Mouse (Mus musculus) mouse trophoblast stem cell (cell line): ENCODE data around the gene Nfam1.

Experiments used
- in situ Hi-C, 2 experiments: fragments of 300-500 bp; cut with MseI, MboI; formaldehyde crosslinking; loops; 2 replicates in 1 of 2; 3 replicates in 1 of 2; pipeline ENCODE4 v1.15.1; 2025

The Nfam1 gene

DNA sequence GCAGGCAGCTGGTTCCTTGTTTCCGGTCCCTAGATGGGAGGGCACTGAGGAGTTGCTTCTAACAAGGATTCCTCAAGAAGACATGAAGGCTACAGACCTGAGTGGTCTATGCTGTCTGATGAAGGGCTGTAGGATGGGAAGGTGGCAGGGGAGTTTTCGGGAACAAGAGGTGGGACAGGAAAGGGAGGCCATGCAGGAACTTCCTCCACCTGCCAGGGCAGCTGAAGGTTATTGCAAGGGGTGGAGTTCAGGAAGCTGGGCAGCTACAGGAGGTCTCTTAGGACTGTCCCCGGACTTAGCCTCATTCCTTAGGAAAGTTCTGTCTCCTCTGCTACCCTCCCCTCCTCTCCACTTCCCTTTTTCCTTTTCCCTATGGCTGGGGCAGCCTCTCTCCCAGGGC, 5.7 kb upstream of the Nfam1 start:
- in situ Hi-C loops = loop anchor here in 1 of 2 experiments (25.0 kb wide), 1 partner anchor 227 kb away; no protein-coding TSS in a partner anchor

DNA sequence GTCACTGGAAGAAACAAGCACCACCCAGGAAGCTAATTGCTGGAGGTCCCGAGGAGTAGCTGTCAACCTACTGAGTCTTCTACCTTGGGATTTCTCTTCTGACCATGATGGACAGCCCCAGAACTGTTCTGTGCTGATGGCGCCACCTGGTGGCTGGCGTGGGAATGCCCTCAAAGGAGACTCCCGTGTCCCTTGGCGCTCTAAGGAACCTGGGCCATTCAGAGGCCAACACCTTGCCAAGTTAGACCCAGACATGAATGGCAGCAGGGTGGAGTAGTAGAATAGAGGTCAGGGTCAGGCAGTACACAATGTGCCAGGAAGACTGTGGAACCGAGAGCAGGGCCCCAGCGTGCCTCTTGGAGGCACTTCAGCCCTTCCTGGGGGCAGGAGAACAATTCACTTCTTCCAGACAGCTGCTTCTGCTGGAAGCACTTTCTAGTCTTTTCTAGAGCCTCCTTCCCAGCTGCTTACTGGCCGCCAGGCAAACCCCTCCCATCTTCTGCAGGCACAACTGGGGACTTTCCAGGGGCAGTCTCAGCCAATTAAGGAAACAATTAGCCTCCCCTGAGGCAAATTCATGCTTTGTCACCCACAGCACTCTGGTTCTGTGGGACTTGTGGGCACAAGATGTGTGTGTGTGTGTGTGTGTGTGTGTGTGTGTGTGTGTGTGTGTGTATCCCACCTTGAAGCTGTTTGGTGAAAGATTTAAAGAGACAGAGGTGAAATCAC, 4.8 kb upstream of the Nfam1 start:
- in situ Hi-C loops = loop anchor here in 1 of 2 experiments (25.0 kb wide), 1 partner anchor 226 kb away; no protein-coding TSS in a partner anchor

DNA sequence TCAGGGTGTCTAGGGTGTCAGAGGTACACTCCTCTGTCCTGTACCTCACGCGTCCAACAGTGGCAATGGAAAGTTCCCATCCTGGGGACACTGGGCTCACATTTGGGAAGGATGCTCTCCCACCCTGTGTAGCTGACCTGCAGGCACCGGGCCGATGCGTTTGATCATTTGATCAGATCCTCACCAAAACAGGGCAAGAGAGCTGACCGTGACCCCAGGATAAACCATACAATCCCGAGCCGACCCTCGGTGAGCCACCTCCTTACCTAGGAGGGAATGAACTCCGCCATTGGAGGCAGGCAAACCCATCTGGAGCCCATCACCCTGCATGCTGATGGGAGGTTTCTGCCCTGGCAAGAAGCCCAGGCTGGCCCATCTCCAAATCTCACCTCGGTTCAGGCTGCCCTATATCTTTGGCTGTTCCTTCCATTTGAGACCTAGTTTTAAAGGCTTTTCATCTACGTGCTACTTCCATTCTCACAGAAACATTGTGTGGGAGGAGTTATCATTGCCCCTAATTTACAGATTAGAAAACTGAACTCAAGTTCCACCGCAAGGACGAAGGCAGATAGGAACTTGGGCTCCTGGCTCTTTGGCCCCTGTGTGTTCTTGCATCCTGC, 3.9 kb upstream of the Nfam1 start:
- in situ Hi-C loops = loop anchor here in 1 of 2 experiments (25.0 kb wide), 1 partner anchor 225 kb away; no protein-coding TSS in a partner anchor

DNA sequence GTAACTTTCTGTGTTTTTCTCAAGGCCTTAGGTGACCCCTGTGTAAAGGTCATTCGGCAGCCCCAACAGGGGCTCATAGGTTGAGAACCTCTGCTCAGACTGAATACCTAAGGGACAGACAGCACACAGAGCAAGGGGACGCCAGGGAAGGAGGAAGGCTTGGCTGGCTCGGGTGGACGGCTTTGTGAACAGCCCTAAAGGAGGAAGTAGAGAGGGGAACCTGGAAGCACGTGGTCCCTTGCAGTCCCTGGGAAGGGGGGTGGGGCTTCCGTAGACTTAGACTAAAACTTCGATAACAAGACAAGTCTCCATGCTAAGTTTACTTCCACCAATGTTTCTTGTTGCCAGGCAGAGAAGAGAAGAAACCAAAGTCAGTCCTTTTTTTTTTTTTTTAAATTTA, 3.0 kb upstream of the Nfam1 start:
- in situ Hi-C loops = loop anchor here in 1 of 2 experiments (25.0 kb wide), 1 partner anchor 224 kb away; no protein-coding TSS in a partner anchor

DNA sequence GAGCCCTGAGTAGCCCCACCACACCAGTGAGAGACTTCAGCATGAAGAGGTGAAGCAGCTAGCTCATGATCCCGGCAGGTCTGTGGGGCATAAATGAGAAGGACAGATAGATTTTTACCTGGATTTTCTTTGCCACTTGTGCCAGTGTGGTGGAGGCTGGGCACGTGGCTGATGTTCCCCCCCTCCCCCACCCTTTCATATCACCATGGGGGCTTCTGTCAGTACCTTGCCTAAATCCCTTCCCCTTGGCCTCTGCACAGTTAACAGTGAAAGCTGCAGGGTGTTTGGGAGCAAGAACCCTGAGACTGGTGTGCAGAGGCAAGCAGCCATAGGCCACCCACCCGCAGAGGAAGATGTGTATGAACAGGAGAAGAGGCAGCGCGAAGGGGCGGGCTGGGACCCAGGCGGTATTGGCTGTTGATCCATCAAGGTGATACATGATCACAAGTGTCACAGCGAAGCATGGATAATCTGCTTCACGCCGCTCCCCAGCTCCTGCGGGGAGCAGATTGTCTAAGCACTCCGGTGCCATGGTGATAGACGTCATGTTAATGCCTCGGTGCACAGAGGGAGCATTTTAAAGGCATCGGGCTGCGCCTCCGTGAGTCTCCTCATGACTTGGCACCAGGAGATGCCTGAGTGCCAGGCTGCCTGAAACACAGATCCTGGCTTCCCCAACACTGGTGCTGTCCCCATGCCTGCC, 1.3 kb upstream of the Nfam1 start:
- in situ Hi-C loops = loop anchor here in 1 of 2 experiments (25.0 kb wide), 1 partner anchor 222 kb away; no protein-coding TSS in a partner anchor

DNA sequence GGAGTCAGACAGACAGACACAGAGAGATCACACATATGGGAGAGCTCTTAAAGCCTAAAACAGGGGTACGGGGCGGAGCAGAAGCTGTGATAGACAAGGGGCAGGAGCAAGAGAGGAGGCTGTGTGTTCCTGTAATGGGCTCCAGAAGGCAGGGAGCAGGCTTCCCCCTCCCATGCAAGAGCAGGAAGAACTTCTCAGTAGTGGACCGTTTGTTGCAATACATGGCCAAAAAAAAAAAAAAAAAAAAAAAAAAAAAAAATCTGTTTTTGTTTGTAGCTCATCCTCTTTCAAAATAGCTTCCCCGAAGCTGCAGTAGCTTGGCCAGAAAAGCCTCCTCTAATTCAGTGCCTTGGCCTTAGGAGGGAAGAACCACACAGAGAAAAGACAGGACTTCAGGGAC, 2.2 kb downstream of the Nfam1 start:
- in situ Hi-C loops = loop anchor here in 1 of 2 experiments (25.0 kb wide), 1 partner anchor 219 kb away; no protein-coding TSS in a partner anchor

DNA sequence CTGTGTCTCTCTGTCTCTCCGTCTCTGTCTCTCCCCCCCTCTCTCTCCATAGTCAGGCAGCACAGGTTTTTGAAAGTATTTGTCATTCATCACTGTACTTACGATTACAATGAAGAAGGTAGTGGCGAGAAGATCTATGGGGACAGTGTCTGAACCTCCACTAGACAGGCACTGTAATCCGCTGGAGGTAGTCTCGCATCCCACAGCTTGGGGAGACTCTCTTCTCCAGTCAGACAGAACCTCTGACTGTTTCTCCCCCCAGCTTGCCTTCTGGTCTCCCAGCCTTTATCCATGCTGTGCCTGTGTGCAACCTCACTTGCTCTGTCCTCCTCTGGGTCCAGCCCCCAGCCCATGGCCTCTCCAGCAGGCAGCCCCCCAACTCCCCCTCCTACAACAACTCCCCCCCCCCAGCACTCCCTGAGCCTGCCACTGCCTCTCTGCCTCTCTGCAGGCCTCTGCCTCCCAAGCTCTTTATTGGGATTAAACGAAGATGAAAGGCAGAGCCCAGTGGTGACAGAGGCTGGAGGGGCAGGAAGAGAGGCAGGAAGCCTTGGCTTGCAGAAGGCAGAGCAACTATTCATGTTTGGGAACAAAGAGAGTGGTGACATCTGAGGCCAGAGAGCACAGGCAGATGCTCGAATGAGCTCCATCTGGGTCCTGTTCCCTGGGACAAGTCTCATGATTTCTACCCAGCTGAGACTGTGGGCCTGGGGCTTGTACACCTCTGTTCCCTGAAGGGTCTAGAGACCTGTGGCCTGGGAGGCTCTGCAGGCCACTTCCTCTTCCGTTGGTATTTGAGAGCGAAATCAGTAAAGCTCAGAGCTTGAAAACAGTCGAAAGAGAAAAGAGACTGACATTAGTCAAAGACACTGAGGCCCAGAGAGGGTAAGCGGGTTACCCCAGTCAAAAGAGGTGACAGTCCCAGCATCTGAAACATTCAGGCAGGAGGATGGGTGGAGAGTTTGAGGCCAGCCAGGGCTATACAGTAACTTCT, 3.1 kb downstream of the Nfam1 start:
- in situ Hi-C loops = loop anchor here in 1 of 2 experiments (25.0 kb wide), 1 partner anchor 218 kb away; no protein-coding TSS in a partner anchor

DNA sequence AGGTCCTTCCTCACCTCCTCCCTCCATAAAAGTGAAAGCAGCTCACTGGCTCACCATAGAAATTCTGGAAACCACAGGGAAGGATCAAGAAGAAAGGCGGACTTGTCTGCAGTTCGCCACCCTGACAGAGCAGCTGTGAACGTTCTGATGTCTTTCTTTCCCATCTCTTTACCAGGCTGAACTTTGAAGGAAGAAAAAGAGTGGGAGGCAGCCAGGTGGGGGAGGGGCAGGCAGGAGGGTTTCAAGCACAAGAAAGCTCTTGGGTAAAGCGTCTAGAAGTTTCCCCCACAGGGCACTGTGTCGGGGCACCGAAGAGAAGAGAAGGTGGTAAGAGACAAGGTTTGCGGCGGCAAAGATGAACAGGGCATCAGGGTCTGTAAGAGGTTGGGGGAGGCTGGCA, 7.0 kb downstream of the Nfam1 start:
- in situ Hi-C loops = loop anchor here in 1 of 2 experiments (25.0 kb wide), 1 partner anchor 214 kb away; no protein-coding TSS in a partner anchor

DNA sequence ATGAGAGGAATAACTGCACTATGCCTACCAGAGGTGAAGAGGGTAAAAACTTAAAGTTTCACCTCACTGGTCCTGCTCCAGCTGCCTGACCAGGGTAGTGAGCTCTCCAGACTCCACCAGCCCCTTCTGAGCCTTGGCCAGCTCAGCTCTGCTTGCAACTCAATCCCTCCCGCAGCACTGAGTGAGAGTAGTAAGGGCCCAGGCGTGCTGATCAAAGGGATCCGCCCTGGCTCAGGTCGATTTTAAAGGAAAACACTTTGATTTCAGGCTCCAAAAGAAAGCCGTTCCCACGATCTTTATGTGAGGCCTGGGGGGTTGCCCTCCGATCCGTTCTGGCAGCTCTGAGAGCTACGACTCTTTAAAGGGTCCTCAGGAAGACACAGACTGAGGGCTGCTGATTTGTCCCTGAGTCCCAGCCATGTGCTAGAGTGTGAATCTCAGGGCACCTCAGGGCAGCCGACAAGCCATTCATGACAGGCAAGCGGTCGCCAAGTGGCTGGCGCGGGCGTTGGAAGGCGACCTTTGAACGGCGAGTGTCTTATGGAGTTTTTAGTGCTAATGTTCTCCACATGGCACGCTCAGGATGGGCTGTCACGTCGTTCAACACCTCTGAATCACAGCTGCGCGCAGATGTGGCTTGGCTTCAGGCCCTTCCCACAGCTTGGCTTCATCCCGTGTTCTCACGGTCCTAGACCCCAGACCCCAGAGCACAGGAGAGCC, 7.9 kb downstream of the Nfam1 start:
- in situ Hi-C loops = loop anchor here in 1 of 2 experiments (25.0 kb wide), 1 partner anchor 213 kb away; no protein-coding TSS in a partner anchor

DNA sequence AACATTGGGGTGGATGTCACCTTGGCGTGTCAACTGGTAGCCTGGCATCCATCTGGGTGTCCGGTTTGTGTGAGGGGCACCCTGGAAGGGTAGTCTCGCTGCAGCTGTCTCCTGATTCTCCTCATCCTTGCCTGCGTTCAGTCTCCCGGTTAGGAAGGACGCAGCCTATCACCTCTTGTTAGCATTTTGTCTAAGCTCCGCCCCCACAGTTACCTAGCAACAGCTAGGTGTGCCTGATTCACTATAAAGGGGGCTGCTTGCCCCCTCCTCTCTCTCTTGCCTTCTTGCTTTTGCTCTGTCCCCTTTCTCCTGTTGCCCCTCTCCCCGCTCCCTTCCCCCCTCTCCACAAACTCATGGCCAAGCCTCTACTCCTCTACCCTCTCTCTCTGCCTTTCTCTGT, 10.2 kb downstream of the Nfam1 start:
- in situ Hi-C loops = no loop called here

DNA sequence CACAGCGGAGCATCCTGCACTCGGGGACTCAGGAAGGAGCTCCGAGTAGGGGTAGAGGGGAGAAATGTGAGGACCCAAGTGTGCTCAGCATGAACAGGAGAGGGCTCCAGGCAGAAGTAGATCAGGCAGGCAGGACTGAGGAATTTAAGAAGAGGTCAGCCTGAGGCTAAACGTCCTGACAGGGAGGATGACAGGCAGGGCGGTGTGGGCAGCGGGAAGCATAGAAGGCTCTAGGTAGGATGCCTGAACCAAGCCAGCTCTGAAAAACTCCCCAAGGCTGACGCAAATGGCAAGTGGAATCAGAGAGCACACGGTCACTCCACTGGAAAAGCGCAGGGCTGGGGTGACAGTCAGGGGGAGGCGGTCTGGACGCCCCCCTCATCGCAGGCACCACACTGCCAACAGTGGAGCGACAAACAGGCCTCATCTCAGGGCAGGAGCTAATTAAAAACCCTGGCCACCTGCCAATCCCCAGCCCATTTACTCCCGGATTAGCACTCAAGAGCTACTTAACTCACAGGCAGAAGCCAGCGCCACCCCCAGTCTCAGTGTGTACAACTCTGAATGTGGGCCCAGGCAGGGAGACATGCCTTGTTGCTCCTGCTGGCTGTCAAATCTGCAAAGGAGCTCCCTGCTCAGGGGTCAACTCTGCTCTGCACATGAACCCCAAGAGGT, 22.0 kb downstream of the Nfam1 start:
- in situ Hi-C loops = no loop called here

DNA sequence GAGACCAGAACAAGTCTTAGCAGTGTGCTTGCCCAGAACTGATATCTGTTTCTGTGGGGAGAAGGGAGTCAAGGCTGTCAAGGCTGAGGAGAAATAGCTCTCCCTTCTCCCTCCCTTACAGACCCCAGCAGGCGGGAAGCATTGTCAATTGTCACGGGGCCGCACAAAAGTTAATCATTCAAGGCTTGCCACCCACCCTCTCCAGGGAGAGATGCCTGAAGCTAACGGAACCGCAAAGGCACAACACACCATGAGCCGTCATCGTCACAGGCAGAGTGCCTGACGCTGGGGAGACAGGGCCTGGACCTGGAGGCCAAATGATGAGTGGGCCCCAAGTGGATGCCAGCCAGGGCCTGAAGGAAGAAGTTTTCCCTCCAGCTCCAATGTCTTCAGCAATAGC, 22.7 kb downstream of the Nfam1 start:
- in situ Hi-C loops = no loop called here

DNA sequence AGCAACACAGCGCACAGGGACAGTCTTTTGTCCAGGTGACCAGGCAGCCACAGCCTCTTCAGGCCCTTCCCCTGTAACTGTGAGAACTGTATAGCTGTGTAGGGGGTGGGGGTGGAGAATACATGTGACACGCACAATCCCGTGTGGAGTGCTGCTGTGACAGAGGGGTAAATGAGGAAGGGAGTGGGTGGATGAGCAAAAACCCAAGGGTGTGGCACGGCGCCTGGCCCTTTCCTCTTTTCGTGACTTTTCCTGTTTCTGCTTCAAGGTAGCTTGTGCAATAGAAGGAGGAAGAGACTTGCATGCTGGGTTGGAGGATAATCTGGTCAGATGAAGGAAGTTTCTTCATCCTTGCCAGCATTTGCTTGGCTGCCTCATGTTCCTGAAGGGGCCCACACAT, 23.6 kb downstream of the Nfam1 start:
- in situ Hi-C loops = no loop called here

DNA sequence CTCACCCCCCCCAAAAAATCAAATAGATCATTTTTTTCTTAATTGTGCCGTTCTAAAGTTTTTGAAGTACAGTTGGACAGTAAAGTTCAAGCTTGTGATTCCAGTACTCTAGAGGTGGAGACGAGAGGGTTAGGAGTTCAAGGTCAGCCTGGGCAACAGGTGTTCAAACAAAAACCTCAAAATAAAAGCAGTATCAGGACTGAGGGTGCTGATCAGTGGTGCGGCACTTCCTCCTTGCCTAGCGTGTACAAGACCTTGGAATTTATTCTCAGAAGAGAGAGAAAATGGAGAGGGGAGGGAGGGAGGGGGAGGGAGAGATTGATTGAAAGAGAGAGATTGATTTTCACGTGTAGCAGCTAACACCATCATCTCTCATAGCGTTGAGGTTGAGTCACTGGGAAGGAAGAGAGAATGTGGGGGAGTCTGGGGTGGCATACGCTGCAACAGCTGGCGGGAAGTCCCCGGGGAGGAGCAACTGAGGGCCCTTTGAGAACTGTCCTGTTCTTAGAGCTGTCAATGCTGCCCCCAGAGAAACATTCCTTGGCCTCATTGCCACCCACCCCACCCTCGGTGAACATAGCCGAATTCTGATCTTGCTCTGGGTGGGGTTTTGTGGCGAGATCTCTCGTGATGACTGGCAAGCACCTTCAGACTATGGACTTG, 24.2 kb downstream of the Nfam1 start:
- in situ Hi-C loops = no loop called here

DNA sequence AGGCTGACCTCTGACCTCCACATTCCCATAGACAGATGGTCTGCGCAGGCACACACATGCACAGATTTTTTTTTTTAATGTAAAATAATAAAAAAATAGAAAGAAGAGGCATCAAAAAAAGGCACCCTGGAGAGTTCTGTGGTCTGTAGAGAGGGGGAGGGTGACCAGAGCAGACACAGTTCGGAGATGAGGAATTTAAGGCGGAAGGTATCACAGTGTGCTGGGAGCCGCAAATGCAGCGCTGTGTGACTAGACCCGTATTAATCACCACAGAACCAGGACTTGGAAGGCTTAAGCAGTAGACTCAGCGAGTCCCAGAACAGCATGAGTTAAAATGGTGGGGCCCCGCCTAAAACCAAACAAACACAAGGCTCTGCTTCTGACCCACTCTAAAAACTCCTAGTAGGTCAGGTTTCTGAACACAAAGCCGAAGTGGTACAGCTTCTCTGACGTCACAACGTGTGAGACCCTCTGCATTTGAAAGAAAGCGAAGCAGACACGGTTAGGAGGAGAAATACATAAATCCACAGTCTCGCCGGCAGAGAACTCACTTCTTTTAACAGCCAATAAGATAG, 25.7 kb downstream of the Nfam1 start:
- in situ Hi-C loops = no loop called here

DNA sequence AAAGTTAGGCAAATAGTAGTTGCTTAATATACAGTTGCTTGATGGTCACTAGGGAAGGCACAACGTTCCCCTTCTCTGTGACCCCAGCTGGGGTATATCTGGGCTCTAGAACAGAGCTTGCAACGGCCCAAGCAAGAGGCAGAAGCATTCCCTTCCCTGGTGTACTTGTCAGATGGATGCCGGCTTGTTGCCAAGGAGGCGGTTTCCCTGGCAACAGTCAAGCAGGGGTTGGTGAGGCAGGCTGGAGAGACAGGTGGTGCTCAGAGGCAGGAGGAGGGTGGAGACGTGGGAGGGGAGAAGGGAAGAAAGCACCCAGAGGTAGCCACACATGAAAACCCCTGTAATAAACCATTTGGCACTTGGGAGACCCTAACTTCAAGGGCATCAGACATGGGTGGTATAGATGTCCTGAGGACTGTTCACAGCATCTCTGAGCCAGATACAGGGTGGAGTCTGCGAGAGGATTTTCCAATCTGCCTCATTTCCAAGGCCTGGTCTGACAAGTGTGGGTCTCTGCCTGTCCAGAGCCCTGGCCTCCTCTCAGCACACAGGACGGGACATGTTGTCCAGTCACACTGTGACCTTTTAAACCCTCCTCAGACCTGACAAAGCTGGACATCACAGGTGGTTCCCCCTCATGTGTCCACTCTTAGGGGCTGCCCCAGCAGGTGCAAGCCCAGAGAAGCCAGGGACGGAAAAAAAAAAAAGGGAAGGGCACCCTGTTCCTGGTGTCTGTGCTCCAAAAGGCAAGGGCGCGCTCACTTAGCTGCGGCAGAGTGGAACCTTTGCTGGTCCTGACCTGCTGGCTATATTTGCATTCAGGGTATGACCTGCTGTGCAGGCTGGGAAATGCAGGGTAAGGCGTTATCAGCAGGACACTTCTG, 30.2 kb downstream of the Nfam1 start:
- in situ Hi-C loops = no loop called here

DNA sequence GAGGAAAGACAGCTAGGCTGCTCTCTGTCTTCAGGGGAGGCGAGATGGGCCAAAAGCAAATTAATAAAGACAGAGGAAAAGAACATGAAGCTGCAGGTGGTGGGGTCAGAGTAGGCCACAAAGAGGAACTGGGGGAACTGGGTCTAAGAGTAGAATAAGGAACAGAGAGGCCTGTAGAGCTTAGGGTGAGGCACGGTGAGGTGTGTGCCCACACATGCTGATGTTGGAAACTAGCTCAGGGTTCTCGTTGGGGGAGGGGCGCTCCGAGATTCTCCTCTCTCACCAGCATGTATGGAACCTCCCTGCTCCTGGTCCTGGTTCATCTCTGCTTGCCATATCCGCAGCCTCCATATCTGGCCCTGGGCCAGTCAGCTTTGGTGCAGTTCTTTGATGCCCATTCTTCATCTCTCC, 34.3 kb downstream of the Nfam1 start:
- in situ Hi-C loops = no loop called here

DNA sequence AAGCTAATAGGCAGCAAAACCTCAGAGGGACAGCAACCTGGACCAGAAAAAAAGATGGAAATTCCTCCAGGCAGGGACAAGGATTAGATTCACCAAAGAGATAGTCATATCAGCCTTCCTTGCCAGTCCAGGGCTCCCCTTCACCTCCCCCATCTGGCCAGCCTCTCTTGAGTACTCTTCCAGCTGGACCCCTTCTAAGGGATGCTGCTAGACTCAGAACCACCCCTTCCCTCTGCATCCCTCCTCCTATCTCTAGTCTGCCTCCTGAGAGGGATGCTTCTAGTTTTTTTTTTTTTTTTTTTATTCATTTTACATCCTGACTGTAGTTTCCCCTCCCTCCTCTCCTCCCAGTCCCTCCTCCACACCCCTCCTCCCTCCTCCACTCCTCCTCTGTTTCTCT, 36.7 kb downstream of the Nfam1 start:
- in situ Hi-C loops = no loop called here
